ENCODE assay signal across 8 mouse cellular contexts in genomic region chr11:35864981-35865604, GRCm38 (mm10). TPM values are rescaled to one million over a fixed set of nuclear protein-coding genes. Genes with fewer than 3 reads are reported as not detected.
DNase-seq lines count a peak whose midpoint lies in the region; ATAC-seq and TF ChIP-seq lines count a peak whose summit lies in the region.

No protein-coding gene starts in this region.

- H3K27ac ChIP-seq in kidney, postnatal 0 days, result no peak overlapping the region; the same call in 1 of the 2 replicates
- peak overlapping the region; percentile 96 for H3K27ac ChIP-seq in forebrain, embryonic 14.5 days (ENCODE audit: low read depth, low read length)
- peak overlapping the region; percentile 94 for H3K27ac ChIP-seq in neural tube, embryonic 13.5 days (replicated peaks)

- H3K9me3 ChIP-seq in kidney, postnatal 0 days (replicated peaks; ENCODE audit: low read length), result no peaks in the 10 kb centered on the region
- H3K9me3 ChIP-seq in forebrain, embryonic 14.5 days (replicated peaks; ENCODE audit: control insufficient read depth, low read length), result no peaks in the 10 kb centered on the region
- no peaks in the 10 kb centered on the region for H3K9me3 ChIP-seq in neural tube, embryonic 13.5 days

- DNase-seq in kidney, postnatal 0 days (ENCODE audit: low spot score), result peak; percentile 90
- DNase-seq in kidney, adult 9 months, result no peak
- DNase-seq in forebrain, embryonic 14.5 days (ENCODE audit: low spot score), result peak; percentile 96
- peak; percentile 65 to 78 for DNase-seq in layer of hippocampus, postnatal 14 days (ENCODE audit: low spot score in 2 of 2)
- no peak for DNase-seq in gastrocnemius, postnatal 10 days
- DNase-seq in adrenal gland, adult 18-20 months (ENCODE audit: low spot score in 2 of 2), result no peak
- no peak for DNase-seq in spleen, adult 18-20 months

- ATAC-seq in kidney, postnatal 0 days (replicated peaks; ENCODE audit: low FRiP score, low read depth), result peak; percentile 89
- peak; percentile 94 for ATAC-seq in forebrain, embryonic 14.5 days
- peak; percentile 92 for ATAC-seq in neural tube, embryonic 13.5 days (ENCODE audit: low read depth)

- peaks cover 14% of the 10 kb centered on the region; the same call in 1 of the 2 replicates for H3K36me3 ChIP-seq in kidney, postnatal 0 days (ENCODE audit: insufficient read depth, low read length)
- H3K36me3 ChIP-seq in forebrain, embryonic 14.5 days (ENCODE audit: control insufficient read depth, insufficient read depth, low read length), result peaks cover 32% of the 10 kb centered on the region
- H3K36me3 ChIP-seq in neural tube, embryonic 13.5 days, result peaks cover 16% of the 10 kb centered on the region

- 16% methylated on average over 9 of the region's 9 CpGs for WGBS in kidney, postnatal 0 days
- WGBS in forebrain, embryonic 14.5 days, result 2% methylated on average over 9 of the region's 9 CpGs
- 10% methylated on average over 9 of the region's 9 CpGs for WGBS in neural tube, embryonic 13.5 days

- 0 out of 2 replicates have a peak, but pooled peaks cover 6% of the 10 kb centered on the region for H3K4me1 ChIP-seq in kidney, postnatal 0 days (replicated peaks; ENCODE audit: insufficient read depth, low read length)
- peaks cover 27% of the 10 kb centered on the region for H3K4me1 ChIP-seq in forebrain, embryonic 14.5 days (ENCODE audit: control insufficient read depth, insufficient read depth, low read length)
- H3K4me1 ChIP-seq in neural tube, embryonic 13.5 days (replicated peaks), result peaks cover 37% of the 10 kb centered on the region

- H3K9ac ChIP-seq in kidney, postnatal 0 days (ENCODE audit: low read depth, low read length), result no peak overlapping the region
- H3K9ac ChIP-seq in forebrain, embryonic 14.5 days (ENCODE audit: low read length), result peak overlapping the region; percentile 52
- H3K9ac ChIP-seq in neural tube, embryonic 13.5 days, result peak overlapping the region; percentile 55

- no peak overlapping the region for H3K4me3 ChIP-seq in kidney, postnatal 0 days (replicated peaks; ENCODE audit: low read depth, low read length)
- H3K4me3 ChIP-seq in forebrain, embryonic 14.5 days (ENCODE audit: low read depth, low read length), result no peak overlapping the region
- H3K4me3 ChIP-seq in neural tube, embryonic 13.5 days, result no peak overlapping the region

- H3K4me2 ChIP-seq in kidney, postnatal 0 days (ENCODE audit: low read length), result peak overlapping the region; percentile 21; the same call in 1 of the 2 replicates
- H3K4me2 ChIP-seq in forebrain, embryonic 14.5 days (ENCODE audit: low read length), result peak overlapping the region; percentile 24
- H3K4me2 ChIP-seq in neural tube, embryonic 13.5 days, result peak overlapping the region; percentile 30

- no peak for TF ChIP-seq CTCF in kidney, postnatal 0 days (IDR thresholded peaks at IDR 0.05; ENCODE audit: low read depth)

- no peaks in the 10 kb centered on the region for H3K27me3 ChIP-seq in kidney, postnatal 0 days (ENCODE audit: insufficient read depth, low read length)
- H3K27me3 ChIP-seq in forebrain, embryonic 14.5 days (replicated peaks; ENCODE audit: control insufficient read depth, insufficient read depth, low read length), result no peaks in the 10 kb centered on the region
- no peaks in the 10 kb centered on the region for H3K27me3 ChIP-seq in neural tube, embryonic 13.5 days

RNA-seq across cellular contexts. Expression of gene Rars, which starts 30.8 kb away (rescaled TPM):
- 67.9 and 72.1 TPM in 2 replicates for polyA plus RNA-seq in kidney, postnatal 0 days (2015; fragmentation: Nextera tagmentation; extraction: Ambion mirVana)
- 83.2 and 86.7 TPM in 2 replicates for polyA plus RNA-seq in forebrain, embryonic 14.5 days (2014; fragmentation: Nextera tagmentation; extraction: Ambion mirVana)
- 10 to 100 TPM; 46.1 to 46.2 TPM for total RNA-seq in layer of hippocampus, postnatal 14 days (2021)
- 73.9 and 78.9 TPM in 2 replicates for polyA plus RNA-seq in neural tube, embryonic 13.5 days (2015; fragmentation: Nextera tagmentation; extraction: Ambion mirVana)
- 10 to 100 TPM; 54.2 to 59.1 TPM for total RNA-seq in gastrocnemius, postnatal 10 days (2021)
- total RNA-seq in adrenal gland, adult 18-20 months (2021), result 10 to 100 TPM; 62.2 to 67.7 TPM

Comparison
In these comparisons a context has a peak if more than half of its experiments do, and no peak if none do; other contexts are left out.
1. DNase-seq: peak in kidney, postnatal 0 days (single experiment), forebrain, embryonic 14.5 days (single experiment) and layer of hippocampus, postnatal 14 days (2 of 2); none in kidney, adult 9 months (single experiment), gastrocnemius, postnatal 10 days (single experiment), adrenal gland, adult 18-20 months (0 of 2) and spleen, adult 18-20 months (0 of 2).
2. Peak in every context shown above with its lines, with median percentiles within 50 percentile points of each other: ATAC-seq and H3K4me2 ChIP-seq.